ENCODE assay signal across 21 mouse cellular contexts in genomic region chr14:123759534-123759933, GRCm38 (mm10).
DNase-seq lines count a peak whose midpoint lies in the region; ATAC-seq and TF ChIP-seq lines count a peak whose summit lies in the region.
"Had no signal": no experiment of that assay in that cellular context is flagged by ENCODE, and none has a peak within 500 bp of the region (broad histone marks: within the 10 kb centered on the region; RNA-seq: fewer than 3 reads in every experiment).

No protein-coding gene starts in this region.

- no peak overlapping the region for H3K4me3 ChIP-seq in layer of hippocampus, adult 2 months
- H3K4me3 ChIP-seq: heart, adult 2 months; heart, embryonic 10.5 days; heart, embryonic 13.5 days; intestine, embryonic 15.5 days had no signal

- H3K27ac ChIP-seq in layer of hippocampus, adult 2 months = peak overlapping the region; percentile 19; the same call in 1 of the 2 replicates
- H3K27ac ChIP-seq: heart, adult 2 months; heart, embryonic 10.5 days; heart, embryonic 13.5 days; hindbrain, embryonic 14.5 days; intestine, embryonic 15.5 days had no signal

- DNase-seq in cerebellum, postnatal 10 days = peak; percentile 7 to 12
- no peak for DNase-seq in cerebellum, adult 11-12 months
- no peak for DNase-seq in layer of hippocampus, adult 2 months (ENCODE audit: low spot score in 2 of 2)
- DNase-seq in layer of hippocampus, postnatal 36 days = no peak
- DNase-seq in right cerebral cortex, adult 18-20 months = peak; percentile 5
- DNase-seq in right cerebral cortex, postnatal 4 days = no peak
- DNase-seq: adrenal gland, postnatal 10 days; adrenal gland, postnatal 36 days; B cell, adult 2 months; forebrain, postnatal 0 days; gastrocnemius, postnatal 10 days; gastrocnemius, postnatal 36 days; heart, adult 2 months; heart, postnatal 14 days; heart, postnatal 4 days had no signal

- no peak for ATAC-seq in erythroid progenitor cell, adult 5-6 weeks (replicated peaks; ENCODE audit: low FRiP score, poor library complexity, severe bottlenecking)
- ATAC-seq: intestine, embryonic 15.5 days; Patski had no signal

- no peak for TF ChIP-seq CTCF in layer of hippocampus, adult 2 months (conservative IDR thresholded peaks at IDR 0.05)

Comparison
In these comparisons a context has a peak if more than half of its experiments do, and no peak if none do; other contexts are left out.
1. DNase-seq: peak in cerebellum, postnatal 10 days (2 of 2) and right cerebral cortex, adult 18-20 months (single experiment); none in cerebellum, adult 11-12 months (single experiment), layer of hippocampus, adult 2 months (0 of 2), layer of hippocampus, postnatal 36 days (0 of 2) and right cerebral cortex, postnatal 4 days (single experiment).